Mouse (Mus musculus): Measurements from ENCODE around the gene Ugt1a1. TPM values are rescaled to one million over a fixed set of nuclear protein-coding genes. Genes with fewer than 3 reads are reported as not detected.

Ugt1a1 gene
- polyA plus RNA-seq, 1 experiment from 2014 or later: 437 TPM

- TF ChIP-seq CTCF (IDR thresholded peaks at IDR 0.05; ENCODE audit: low read depth): no peak
- TF ChIP-seq EP300 (IDR thresholded peaks at IDR 0.05; ENCODE audit: low read depth): no peak
Measured at GRCm38 (mm10) chr1:88216551-88216950, 4.8 kb downstream of the Ugt1a1 start.

GRCm38 (mm10) chr1:88217144-88217543 lies 5.4 kb downstream of the Ugt1a1 start:
- H3K4me1 ChIP-seq (ENCODE audit: insufficient read depth): no peaks in the 10 kb centered on the region
- DNase-seq (no peak), ATAC-seq (no peak)
- no peaks in the 10 kb centered on the region for H3K27me3 ChIP-seq (ENCODE audit: insufficient read depth, low read length)
- H3K27ac ChIP-seq (ENCODE audit: low read depth): no peak overlapping the region
- H3K9ac ChIP-seq (replicated peaks): no peak overlapping the region
- WGBS (ENCODE audit: insufficient replicate concordance): 54% methylated on average over 2 of the region's 2 CpGs
- no peak for TF ChIP-seq EP300 (IDR thresholded peaks at IDR 0.05; ENCODE audit: low read depth)
- no peak for TF ChIP-seq CTCF (IDR thresholded peaks at IDR 0.05; ENCODE audit: low read depth)
- H3K4me2 ChIP-seq (ENCODE audit: low read depth, low read length): no peak overlapping the region
- no peaks in the 10 kb centered on the region for H3K36me3 ChIP-seq (replicated peaks; ENCODE audit: insufficient read depth, low read length)
- H3K4me3 ChIP-seq (ENCODE audit: low read depth, low read length): no peak overlapping the region
- H3K9me3 ChIP-seq (ENCODE audit: low read length): peaks cover 43% of the 10 kb centered on the region

More at GRCm38 (mm10) chr1:88216551-88216950, 4.8 kb downstream of the Ugt1a1 start:
- Histone ChIP-seq H3K9me3 (ENCODE audit: low read length) (peaks cover 46% of the 10 kb centered on the region), H3K9ac (replicated peaks) (no peak overlapping the region), H3K36me3 (replicated peaks; ENCODE audit: insufficient read depth, low read length) (no peaks in the 10 kb centered on the region), H3K4me2 (ENCODE audit: low read depth, low read length) (no peak overlapping the region), H3K4me3 (ENCODE audit: low read depth, low read length) (no peak overlapping the region), H3K4me1 (ENCODE audit: insufficient read depth) (no peaks in the 10 kb centered on the region), H3K27ac (ENCODE audit: low read depth) (no peak overlapping the region), H3K27me3 (ENCODE audit: insufficient read depth, low read length) (no peaks in the 10 kb centered on the region)
- 52% methylated on average over 2 of the region's 2 CpGs for WGBS (ENCODE audit: insufficient replicate concordance)
- ATAC-seq (no peak), DNase-seq (no peak)

GRCm38 (mm10) chr1:88217576-88217975 lies 5.8 kb downstream of the Ugt1a1 start:
- WGBS (ENCODE audit: insufficient replicate concordance): 37% methylated on average over 3 of the region's 3 CpGs
- H3K4me2 ChIP-seq (ENCODE audit: low read depth, low read length): no peak overlapping the region
- no peaks in the 10 kb centered on the region for H3K4me1 ChIP-seq (ENCODE audit: insufficient read depth)
- H3K9ac ChIP-seq (replicated peaks): no peak overlapping the region
- no peak overlapping the region for H3K4me3 ChIP-seq (ENCODE audit: low read depth, low read length)
- no peak for DNase-seq
- H3K9me3 ChIP-seq (ENCODE audit: low read length): peaks cover 44% of the 10 kb centered on the region
- H3K27me3 ChIP-seq (ENCODE audit: insufficient read depth, low read length): no peaks in the 10 kb centered on the region
- TF ChIP-seq CTCF (IDR thresholded peaks at IDR 0.05; ENCODE audit: low read depth) (no peak), EP300 (IDR thresholded peaks at IDR 0.05; ENCODE audit: low read depth) (no peak)
- ATAC-seq: no peak
- no peaks in the 10 kb centered on the region for H3K36me3 ChIP-seq (replicated peaks; ENCODE audit: insufficient read depth, low read length)
- no peak overlapping the region for H3K27ac ChIP-seq (ENCODE audit: low read depth)

- DNase-seq (peak; percentile 47), ATAC-seq (no peak)
- Histone ChIP-seq H3K9me3 (ENCODE audit: low read length) (peaks cover 39% of the 10 kb centered on the region), H3K9ac (replicated peaks) (no peak overlapping the region), H3K4me2 (ENCODE audit: low read depth, low read length) (no peak overlapping the region), H3K4me1 (ENCODE audit: insufficient read depth) (no peaks in the 10 kb centered on the region), H3K27me3 (ENCODE audit: insufficient read depth, low read length) (no peaks in the 10 kb centered on the region), H3K27ac (ENCODE audit: low read depth) (no peak overlapping the region), H3K36me3 (replicated peaks; ENCODE audit: insufficient read depth, low read length) (no peaks in the 10 kb centered on the region), H3K4me3 (ENCODE audit: low read depth, low read length) (no peak overlapping the region)
- WGBS (ENCODE audit: insufficient replicate concordance): 68% methylated on average over 9 of the region's 9 CpGs
- TF ChIP-seq EP300 (IDR thresholded peaks at IDR 0.05; ENCODE audit: low read depth) (no peak), CTCF (IDR thresholded peaks at IDR 0.05; ENCODE audit: low read depth) (no peak)
Measured at GRCm38 (mm10) chr1:88218051-88218450, 6.3 kb downstream of the Ugt1a1 start.

- no peak overlapping the region for H3K27ac ChIP-seq (ENCODE audit: low read depth)
- WGBS (ENCODE audit: insufficient replicate concordance): 46% methylated on average over 4 of the region's 4 CpGs
- H3K4me3 ChIP-seq (ENCODE audit: low read depth, low read length): no peak overlapping the region
- TF ChIP-seq EP300 (IDR thresholded peaks at IDR 0.05; ENCODE audit: low read depth) (no peak), CTCF (IDR thresholded peaks at IDR 0.05; ENCODE audit: low read depth) (no peak)
- no peaks in the 10 kb centered on the region for H3K36me3 ChIP-seq (replicated peaks; ENCODE audit: insufficient read depth, low read length)
- H3K4me2 ChIP-seq (ENCODE audit: low read depth, low read length): no peak overlapping the region
- DNase-seq (no peak), ATAC-seq (no peak)
- H3K27me3 ChIP-seq (ENCODE audit: insufficient read depth, low read length): no peaks in the 10 kb centered on the region
- no peaks in the 10 kb centered on the region for H3K4me1 ChIP-seq (ENCODE audit: insufficient read depth)
- H3K9me3 ChIP-seq (ENCODE audit: low read length): peaks cover 34% of the 10 kb centered on the region
- no peak overlapping the region for H3K9ac ChIP-seq (replicated peaks)
Measured at GRCm38 (mm10) chr1:88218591-88218990, 6.8 kb downstream of the Ugt1a1 start.

- TF ChIP-seq EP300 (IDR thresholded peaks at IDR 0.05; ENCODE audit: low read depth) (no peak), CTCF (IDR thresholded peaks at IDR 0.05; ENCODE audit: low read depth) (no peak)
- no peak for DNase-seq
Measured at GRCm38 (mm10) chr1:88219054-88219453, 7.3 kb downstream of the Ugt1a1 start.

GRCm38 (mm10) chr1:88220336-88220735 lies 8.6 kb downstream of the Ugt1a1 start:
- no peak for DNase-seq
- no peaks in the 10 kb centered on the region for H3K36me3 ChIP-seq (replicated peaks; ENCODE audit: insufficient read depth, low read length)
- H3K27ac ChIP-seq (ENCODE audit: low read depth): no peak overlapping the region

More at GRCm38 (mm10) chr1:88219054-88219453, 7.3 kb downstream of the Ugt1a1 start:
- H3K4me1 ChIP-seq (ENCODE audit: insufficient read depth): no peaks in the 10 kb centered on the region
- peaks cover 30% of the 10 kb centered on the region for H3K9me3 ChIP-seq (ENCODE audit: low read length)
- no peak overlapping the region for H3K4me3 ChIP-seq (ENCODE audit: low read depth, low read length)
- H3K27ac ChIP-seq (ENCODE audit: low read depth): no peak overlapping the region
- no peak overlapping the region for H3K4me2 ChIP-seq (ENCODE audit: low read depth, low read length)
- ATAC-seq: no peak
- H3K9ac ChIP-seq (replicated peaks): no peak overlapping the region
- 13% methylated on average over 1 of the region's 1 CpGs for WGBS (ENCODE audit: insufficient replicate concordance)
- no peaks in the 10 kb centered on the region for H3K27me3 ChIP-seq (ENCODE audit: insufficient read depth, low read length)
- H3K36me3 ChIP-seq (replicated peaks; ENCODE audit: insufficient read depth, low read length): no peaks in the 10 kb centered on the region

More at GRCm38 (mm10) chr1:88220336-88220735, 8.6 kb downstream of the Ugt1a1 start:
- Histone ChIP-seq H3K4me2 (ENCODE audit: low read depth, low read length) (no peak overlapping the region), H3K9me3 (ENCODE audit: low read length) (peaks cover 20% of the 10 kb centered on the region), H3K9ac (replicated peaks) (no peak overlapping the region), H3K27me3 (ENCODE audit: insufficient read depth, low read length) (no peaks in the 10 kb centered on the region), H3K4me3 (ENCODE audit: low read depth, low read length) (no peak overlapping the region), H3K4me1 (ENCODE audit: insufficient read depth) (no peaks in the 10 kb centered on the region)
- ATAC-seq: no peak
- TF ChIP-seq CTCF (IDR thresholded peaks at IDR 0.05; ENCODE audit: low read depth) (no peak), EP300 (IDR thresholded peaks at IDR 0.05; ENCODE audit: low read depth) (no peak)
